Mouse (Mus musculus): ENCODE results near the gene Ank3.

Ank3 gene

DNA sequence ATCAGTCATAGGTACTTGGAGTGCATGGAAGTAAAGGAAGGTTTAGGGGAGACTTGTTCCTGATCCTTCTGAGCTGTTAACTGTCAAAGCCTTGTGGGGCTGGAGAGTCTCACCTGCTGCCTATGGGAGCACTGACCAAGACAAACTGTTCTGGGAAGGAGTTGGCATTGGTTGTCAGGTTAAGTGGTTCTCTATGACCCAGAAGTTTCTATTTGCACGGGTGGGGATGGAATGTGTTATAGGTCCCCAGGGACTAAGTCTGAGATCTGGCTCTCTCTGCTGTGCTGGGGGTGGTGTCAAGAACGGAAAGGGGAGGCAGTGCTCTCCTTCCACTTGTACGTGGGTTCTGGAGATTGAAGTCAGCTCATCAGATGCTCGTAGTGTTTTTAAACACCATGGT lies 6.9 kb downstream of the Ank3 start:
- DNase-seq (ENCODE audit: low read depth in 2 of 2, low spot score in 2 of 2): no peak

DNA sequence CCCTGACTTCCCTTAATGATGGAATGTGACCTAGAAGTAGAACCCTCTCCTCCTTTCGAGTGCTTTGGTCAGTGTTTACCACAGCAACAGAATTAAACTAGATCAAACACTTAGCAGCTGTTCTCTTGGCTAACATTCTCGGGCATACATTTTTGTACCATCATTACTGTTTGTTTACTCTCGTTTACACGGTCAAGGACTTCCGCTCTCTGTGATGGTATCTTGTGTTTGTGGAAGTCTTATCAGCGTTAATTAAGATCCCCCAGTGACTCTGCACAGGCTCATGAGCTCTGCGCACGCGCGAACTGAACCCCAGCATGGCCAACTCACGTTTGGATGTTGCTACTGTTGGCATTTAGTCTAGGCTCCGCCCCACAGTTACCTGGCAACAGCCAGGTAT lies 16.3 kb downstream of the Ank3 start:
- no peak for DNase-seq (ENCODE audit: low read depth in 2 of 2, low spot score in 2 of 2)

DNA sequence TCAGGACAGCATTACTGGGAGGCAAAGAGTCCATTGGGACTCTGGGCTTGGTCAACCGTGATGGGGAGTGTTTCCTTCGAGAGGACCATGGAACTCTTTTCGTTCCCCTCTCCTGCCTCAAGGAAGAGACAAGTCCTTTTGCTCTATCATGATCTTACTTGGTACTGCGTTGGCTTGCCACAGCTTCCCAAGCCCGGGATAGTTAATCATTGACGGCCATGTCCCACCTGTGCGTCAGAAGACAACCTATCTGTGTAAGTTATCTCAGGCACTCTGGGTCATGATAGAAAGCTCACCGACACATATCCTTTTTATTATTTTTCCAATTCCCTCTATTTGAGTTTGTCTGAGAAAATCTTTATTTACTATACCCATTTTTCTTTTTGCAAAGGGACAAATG lies 20.1 kb downstream of the Ank3 start:
- no peak for DNase-seq (ENCODE audit: low read depth in 2 of 2, low spot score in 2 of 2)

DNA sequence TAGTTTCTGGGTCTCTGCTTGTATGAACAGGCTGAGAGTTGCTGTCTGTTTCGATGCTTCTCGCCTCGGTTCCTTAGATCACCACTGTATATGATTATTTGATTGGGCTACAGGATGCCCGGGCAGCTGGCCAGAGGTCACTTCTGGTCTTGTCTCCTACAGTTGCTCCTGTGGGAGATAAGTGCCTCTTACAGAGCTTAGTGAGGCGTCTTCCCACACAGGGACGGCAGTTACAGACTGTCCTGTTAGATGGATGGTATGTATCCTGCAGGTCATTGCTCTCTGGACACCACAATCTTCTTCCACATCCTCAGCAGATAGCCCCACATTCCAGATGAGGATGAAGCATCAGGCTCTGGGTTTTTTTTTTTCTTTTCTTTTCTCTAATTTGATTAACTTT lies 21.7 kb downstream of the Ank3 start:
- no peak for DNase-seq (ENCODE audit: low read depth in 2 of 2, low spot score in 2 of 2)

DNA sequence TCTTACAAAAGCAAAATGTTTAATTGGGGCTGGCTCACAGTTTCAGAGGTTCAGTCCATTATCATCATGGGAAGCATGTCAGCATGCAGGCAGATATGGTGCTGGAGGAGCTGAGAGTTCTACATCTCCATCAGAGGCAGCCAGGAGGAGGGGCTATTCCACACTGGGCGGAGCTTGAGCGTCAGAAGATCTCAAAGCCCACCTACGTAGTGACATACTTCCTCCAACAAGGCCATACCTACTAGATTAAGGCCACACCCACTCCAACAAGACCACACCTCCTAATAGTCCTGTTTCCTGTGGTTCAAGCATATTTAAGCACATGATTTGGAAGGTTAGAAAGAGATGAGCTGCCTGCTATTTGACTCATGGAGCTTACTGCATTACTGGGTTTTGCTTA lies 25.5 kb downstream of the Ank3 start:
- no peak for DNase-seq (ENCODE audit: low read depth in 2 of 2, low spot score in 2 of 2)

DNA sequence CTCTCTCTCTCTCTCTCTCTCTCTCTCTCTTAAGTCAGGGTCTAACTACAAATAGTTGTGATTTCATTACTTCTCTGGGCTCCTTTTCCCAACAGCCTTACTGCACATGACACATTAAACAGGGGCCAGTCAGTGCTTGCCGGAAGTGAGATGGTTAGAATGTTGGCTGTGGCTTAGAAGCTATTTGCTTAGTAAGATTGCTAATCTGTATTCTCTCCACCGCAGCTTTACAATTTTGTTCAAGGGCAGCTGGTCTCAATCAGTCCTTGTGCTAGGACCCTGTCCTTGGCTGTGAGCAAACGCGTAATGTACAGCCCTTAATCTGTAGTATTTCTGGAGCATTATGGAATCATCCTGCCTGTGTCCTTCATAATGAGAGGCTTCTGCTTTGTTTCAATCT lies 31.6 kb downstream of the Ank3 start:
- no peak for DNase-seq (ENCODE audit: low read depth in 2 of 2, low spot score in 2 of 2)

DNA sequence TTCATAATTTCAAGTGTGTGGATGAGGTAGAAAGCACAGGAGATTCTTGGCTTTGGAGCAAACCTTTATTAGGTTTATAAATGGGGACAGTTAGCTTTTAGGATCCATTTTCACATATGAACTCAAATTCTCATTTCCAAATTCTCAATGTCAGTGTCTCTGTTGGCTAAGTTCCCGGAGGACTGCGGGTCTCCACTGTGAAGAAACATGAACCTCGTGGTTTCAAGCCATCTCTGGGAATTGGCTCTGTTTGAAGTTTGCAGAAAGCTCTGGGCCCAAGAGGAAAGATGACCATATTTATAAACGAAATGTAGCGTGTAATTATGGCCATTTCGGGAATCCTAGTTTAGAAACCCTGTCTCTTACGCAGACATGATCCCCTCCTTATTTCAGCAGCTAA lies 32.5 kb downstream of the Ank3 start:
- DNase-seq (ENCODE audit: low read depth in 2 of 2, low spot score in 2 of 2): no peak

DNA sequence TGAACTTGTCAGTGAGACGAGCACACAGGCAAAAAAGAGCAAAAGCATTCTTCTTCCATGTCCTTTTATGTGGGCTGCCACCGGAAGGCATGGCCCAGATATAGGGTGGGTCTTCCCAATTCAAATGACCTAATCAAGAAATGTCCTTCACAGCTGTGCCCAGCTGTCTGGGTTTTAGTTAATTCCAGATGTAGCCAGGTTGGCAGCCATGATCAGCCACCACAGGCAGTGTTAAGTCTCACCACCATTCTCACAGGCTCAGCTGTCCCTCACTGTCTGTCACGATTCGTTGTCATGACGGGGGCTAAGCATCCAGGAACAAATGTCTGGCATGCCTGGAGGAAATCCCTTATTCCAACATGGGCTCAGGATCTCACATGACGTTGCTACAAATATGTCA lies 36.6 kb downstream of the Ank3 start:
- no peak for DNase-seq (ENCODE audit: low read depth in 2 of 2, low spot score in 2 of 2)

DNA sequence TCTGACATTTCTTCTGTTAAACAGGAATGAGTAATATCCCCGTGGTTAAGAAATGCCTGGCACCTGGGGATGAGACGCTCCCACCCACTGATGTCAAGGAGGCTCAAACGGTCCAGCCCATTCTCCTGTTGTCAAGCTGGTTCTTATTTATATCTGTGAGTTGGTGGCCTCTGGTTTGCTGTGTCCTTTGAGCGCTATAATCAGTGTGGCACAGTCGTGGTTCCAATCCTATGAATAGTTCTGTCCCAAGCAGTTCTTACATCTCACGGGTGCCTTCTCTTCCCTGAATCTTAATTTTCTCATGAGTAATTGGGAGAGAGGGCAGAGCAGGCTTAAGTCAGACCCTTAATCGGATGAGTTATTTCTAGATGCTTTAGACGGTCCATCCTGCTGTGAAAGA lies 40.9 kb downstream of the Ank3 start:
- DNase-seq (ENCODE audit: low read depth in 2 of 2, low spot score in 2 of 2): no peak

DNA sequence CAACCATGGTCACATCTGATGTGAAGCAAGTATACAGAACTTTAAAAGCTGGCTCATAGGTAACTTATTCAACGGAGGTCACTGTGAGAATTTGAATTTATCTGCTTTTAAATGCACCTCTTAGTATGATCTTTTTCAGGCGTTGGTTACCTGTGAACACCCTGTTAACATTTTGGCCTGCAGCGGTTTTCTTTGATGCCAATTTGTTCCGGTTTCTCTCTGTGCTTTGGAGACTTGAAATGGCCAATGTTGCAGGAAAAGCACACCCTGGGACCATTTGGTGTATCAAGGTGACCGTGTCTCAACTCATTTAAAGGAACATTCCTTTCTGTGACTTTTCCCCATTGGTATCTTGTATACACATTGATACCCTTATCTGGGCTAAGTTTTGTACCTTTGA lies 46.0 kb downstream of the Ank3 start:
- no peak for DNase-seq (ENCODE audit: low read depth in 2 of 2, low spot score in 2 of 2)

DNA sequence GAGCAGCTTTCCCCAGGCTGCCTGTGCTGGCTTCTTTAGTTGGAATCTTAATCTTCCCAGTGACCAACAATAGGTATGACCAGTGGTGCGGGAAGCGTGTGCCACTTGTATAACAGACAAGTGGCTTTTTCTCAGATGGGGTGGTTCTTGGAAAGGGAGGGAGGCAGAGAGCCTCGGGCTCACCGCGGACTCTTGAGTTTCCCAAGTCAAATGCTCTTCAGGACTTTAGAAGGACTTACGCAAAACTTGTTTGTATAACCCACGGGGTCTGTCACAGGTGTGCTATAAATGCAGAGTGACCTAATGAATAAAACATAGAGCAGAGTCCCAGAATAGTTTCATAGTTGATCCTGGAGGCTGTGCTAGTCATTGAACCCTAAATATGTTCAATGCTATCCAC lies 47.4 kb downstream of the Ank3 start:
- no peak for DNase-seq (ENCODE audit: low read depth in 2 of 2, low spot score in 2 of 2)

DNA sequence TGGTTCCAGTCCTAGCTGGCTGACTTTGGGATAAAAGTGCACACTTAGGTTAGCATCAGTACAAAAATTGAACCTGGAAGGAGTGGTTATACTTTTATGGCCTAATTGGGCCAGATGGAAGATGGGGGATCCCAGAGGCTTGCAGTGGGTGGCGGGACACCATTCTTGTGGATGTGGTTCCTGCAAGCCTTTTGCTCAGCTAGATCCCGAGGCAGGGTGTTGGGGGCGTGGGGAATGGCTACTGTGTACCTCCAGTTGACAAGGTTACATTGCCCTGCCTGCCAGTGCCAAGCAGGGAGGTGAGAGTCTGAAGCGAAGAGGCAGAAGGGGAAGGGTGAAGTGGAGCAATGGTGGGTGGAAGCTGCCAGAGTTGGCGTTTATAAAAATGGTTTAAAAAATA lies 48.0 kb downstream of the Ank3 start:
- DNase-seq (ENCODE audit: low read depth in 2 of 2, low spot score in 2 of 2): no peak

DNA sequence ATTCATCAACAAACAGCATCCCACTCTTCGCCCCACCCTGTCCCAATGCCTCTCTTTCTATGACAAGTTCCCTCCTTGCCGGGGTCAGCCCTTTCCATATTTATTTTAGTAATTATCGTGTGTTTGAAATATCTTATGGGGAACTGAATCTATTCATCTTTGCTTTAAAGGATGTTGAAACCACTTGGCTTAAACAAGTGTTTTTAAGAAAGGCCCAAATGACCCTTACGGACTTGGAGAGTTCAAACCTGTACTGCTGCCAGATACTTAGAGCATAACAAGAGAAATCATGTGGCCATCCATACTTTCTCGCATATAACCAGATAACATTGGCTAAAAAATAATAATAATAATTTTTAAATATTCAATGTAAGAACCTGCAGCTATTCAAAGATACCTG lies 48.7 kb downstream of the Ank3 start:
- no peak for DNase-seq (ENCODE audit: low read depth in 2 of 2, low spot score in 2 of 2)

DNA sequence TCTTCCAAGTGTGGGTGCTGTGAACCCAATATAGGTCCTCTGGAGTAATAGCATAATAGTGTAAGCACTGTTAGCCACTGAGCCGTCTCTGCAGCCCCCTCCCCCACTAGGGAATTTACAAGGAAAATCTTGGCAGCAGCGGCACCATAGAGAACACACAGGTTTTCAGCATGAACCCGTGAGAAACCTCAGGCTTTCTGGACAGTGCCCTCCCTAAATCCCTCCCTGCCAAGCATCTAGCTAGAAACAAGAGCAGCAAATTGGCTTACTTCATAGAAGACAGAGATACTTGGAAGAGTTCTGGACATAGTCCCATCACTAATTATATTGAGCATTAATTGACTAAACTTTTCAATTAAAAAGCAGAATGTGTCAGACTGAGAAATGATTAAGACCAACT lies 49.6 kb downstream of the Ank3 start:
- no peak for DNase-seq (ENCODE audit: low read depth in 2 of 2, low spot score in 2 of 2)

DNA sequence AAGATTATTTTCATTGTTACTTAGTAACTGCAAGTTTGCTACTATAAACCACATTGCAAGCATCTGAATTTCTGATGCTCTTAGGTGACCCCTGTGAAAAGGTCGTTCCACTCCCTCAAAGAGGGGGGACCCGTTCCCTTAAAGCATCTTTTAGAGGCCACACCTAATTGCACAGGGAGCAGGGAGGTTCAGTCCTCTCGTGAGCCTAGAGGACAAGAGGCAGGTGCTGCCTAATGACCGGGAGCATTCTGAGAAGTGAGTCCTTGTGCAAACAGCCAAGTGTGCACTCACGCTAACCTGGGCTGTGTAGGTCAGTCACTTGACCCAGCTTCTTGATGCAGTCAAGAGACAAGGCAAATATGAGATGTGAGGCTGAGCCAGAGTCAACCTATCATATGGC lies 52.4 kb downstream of the Ank3 start:
- no peak for DNase-seq (ENCODE audit: low read depth in 2 of 2, low spot score in 2 of 2)

DNA sequence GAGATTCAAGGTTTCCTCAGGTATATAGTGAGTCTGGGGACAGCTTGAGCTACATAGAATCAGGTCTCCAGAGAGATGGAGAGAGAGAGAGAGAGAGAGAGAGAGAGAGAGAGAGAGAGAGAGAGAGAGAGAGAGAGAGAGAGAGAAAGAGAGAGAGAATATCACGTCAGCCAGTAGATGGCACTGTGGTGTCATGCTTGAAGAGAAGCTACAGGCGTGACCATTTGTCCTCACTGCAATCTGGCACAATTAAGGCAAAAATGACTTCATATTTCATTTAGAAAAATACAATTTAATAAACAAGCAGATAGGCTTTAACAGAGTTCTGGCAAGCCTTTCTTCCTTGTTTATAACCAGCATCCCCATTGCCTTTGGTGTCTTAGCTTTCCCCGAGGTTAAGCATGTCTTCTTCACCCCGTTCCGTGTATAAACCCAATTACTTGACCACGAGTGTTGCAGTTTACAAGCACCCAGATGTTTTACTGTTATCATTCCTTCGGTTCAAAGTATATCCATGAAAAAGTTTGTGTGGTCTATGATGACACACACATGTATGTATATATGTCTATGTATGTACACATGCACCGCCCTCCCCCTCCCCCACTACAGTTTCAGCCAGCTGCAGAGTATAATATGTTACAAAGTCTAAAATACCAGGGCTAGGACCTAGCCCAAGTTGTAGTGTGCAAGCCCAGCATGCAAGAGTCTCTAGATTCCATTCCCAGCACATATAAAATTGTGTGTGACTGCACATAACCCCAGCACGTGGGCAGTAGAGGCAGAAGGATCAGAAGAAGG lies 53.8 kb downstream of the Ank3 start:
- DNase-seq (ENCODE audit: low read depth in 2 of 2, low spot score in 2 of 2): no peak

DNA sequence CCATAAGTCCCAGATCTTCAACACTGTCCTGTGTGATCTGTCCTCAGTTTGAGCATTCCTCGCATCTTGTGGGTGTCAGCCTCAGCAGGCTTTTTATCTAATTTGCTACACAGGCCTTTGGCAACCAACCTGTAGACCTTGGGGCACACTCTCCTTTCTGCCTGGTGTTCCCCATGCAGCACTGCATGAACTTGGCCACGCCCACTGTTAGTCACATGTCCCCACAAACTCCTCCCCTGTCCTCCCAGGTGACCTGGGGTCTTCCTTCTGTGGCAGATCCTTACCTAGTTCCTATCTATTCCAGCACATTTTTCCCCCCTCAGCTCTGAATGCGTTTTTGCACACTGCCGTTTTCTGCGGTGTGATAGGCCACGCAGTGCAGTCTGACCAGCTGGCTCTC lies 55.0 kb downstream of the Ank3 start:
- DNase-seq (ENCODE audit: low read depth in 2 of 2, low spot score in 2 of 2): no peak

DNA sequence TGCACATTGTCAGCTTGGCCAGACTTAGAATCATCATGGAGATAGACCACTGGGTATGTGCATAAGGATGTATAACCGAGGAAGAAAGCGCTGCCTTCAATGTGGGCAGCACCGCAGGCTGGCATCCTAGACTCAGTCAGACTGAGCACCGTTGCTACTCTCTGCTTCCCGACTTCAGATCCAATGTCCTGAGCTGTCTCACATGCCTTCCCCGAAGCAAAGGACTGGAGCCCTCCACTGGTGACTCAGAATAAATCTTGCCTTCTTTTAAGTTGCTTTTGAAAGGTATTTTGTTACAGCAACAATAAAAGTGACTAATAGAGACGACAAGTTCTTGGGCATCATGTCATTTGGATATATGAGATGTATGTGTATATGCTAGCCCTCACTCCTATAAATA lies 55.9 kb downstream of the Ank3 start:
- no peak for DNase-seq (ENCODE audit: low read depth in 2 of 2, low spot score in 2 of 2)

DNA sequence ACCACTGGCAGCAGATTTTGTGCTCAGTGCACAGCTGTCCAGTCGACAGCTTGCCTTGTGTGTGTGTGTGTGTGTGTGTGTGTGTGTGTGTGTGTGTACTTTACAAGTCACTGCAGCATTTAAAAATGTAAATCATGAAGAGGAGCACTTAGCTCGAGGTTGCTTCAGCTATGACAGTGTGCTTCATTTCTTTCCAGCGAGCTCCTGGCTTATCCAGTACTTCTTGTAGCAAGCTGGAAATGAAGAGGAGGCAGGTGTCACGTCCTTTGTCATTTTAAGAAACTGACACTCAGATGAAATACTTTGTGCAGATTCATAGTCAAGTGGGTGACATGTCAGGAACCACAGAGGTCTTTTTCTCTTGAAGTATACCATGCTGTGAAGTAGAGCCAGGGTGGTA lies 66.3 kb downstream of the Ank3 start:
- no peak for DNase-seq (ENCODE audit: low read depth in 2 of 2, low spot score in 2 of 2)

DNA sequence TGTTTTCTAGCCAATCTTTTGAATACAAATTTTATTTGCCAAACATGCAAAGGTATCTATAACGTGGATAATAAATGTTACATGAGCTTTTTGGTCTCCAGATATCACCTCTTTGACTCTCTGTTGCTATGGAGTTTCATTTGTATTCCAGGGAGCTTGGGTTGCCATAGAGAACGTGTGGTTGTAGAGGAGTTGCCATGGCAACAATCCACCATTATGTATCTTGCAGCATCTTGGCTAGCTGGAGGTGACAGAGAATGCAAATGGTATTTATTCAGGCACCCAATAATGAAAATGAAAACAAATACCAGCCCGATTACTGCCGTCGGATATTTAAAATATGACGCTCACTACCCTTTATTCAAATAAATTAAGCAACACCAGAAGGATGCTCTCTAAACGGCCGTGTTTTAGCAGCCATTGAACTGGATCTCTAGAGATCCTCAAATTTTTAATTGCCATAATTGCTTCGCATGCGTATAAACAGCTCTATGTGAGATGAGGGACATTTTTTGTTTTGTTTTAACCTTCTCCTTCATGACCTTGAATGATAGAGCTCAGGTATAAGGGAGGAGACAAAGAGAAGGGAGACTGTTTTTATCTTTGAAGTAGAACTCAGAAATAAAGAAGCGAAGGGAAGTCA lies 67.1 kb downstream of the Ank3 start:
- DNase-seq (ENCODE audit: low read depth in 2 of 2, low spot score in 2 of 2): no peak

DNA sequence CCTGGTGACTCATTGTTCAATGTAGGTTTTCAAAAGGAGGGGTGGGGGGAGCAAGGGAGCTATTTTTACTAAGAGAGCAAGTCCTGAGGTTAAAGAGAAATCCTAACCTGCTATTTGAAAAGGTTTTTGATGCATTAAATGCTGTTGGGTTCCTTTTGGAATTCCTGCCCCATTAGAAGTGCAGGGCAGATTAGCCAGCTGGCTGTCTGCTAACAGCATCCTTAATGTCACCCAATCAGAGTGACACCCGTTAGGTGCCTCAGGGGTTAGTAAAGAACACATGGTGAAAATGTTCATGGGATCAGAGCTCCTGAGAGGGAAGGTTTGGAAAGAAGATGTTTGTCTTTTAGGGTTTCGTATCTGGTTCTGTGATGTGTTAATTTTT lies 67.6 kb downstream of the Ank3 start:
- DNase-seq (ENCODE audit: low read depth in 2 of 2, low spot score in 2 of 2): no peak

DNA sequence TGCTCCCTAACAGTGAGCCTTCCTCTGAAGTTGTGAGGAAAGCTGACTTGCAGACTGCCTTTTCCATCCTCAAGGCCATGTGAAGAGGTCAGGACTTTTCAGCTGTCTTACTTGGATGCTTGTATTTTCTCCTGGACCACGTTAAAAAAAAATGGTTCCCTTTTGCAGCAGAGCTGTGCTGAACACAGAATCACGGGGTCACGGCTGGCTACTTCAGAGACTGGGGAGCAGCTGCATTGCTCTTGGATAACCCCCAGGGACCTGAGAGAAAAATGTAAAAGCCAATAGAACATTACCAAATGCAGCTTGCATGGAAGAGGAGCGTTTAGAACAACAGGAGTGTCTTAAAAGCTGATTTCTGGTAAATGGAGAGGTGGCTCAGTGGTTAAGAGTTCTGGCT lies 68.0 kb downstream of the Ank3 start:
- DNase-seq (ENCODE audit: low read depth in 2 of 2, low spot score in 2 of 2): no peak

DNA sequence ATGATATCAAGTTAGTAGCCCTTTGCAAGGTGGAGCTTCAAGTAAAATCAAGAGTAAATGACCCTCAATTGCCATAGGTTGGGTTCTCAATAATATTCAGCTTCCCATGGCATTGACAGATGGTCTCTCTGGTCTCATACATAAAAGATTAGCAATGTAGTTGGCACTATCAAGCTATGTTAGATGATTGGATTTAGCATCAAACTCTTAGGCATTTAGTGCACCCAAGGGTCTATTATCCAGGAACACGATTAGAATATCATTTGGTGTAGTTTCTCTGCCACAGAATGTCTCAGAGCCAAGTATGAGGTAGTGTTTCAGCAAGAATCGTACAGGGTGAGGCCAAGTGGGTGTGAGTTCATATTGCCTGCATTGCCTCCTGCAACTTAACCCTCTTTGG lies 68.6 kb downstream of the Ank3 start:
- DNase-seq (ENCODE audit: low read depth in 2 of 2, low spot score in 2 of 2): no peak

Data from CD8-positive naive resting alpha-beta T cell, adult 2 months (primary cell).